Mouse (Mus musculus) layer of hippocampus, adult 2 months (tissue): Measurements from ENCODE around the gene Ssxb2. TPM values are rescaled to one million over a fixed set of nuclear protein-coding genes. Genes with fewer than 3 reads are reported as not detected.
"Not testable (repeated sequence)": the region's sequence is repeated elsewhere in the genome, so short reads cannot be mapped to it uniquely, and the experiment has no call there.

Source experiments
- DNase-seq, 2 experiments: peaks; one replicate each; pipeline ENCODE4 v3.0.0; 2022; ENCODE audit warnings: low spot score in 2 of 2
- H3K27ac ChIP-seq: fragments of 200-600 bp; 2 replicates; pipeline ENCODE4 v1.8.1; 2022
- H3K4me3 ChIP-seq: fragments of 200-600 bp; 2 replicates; pipeline ENCODE4 v1.8.1; 2022; ENCODE audit warnings: mild to moderate bottlenecking
- long read RNA-seq, 2 experiments: library from polyadenylated mRNA; stranded (forward); transcript quantifications; one replicate each; pipeline ENCODE4 v2.0.0; 2021; ENCODE audit warnings: borderline mapping rate in 2 of 2
- total RNA-seq, 2 experiments: library from RNA; stranded (reverse); gene quantifications; 2 replicates each; pipeline ENCODE4 v1.2.3; 2021

Gene Ssxb2
- not detected for total RNA-seq
- long read RNA-seq, experiment 1, result 0 reads
- long read RNA-seq, experiment 2, result 0 reads

DNA sequence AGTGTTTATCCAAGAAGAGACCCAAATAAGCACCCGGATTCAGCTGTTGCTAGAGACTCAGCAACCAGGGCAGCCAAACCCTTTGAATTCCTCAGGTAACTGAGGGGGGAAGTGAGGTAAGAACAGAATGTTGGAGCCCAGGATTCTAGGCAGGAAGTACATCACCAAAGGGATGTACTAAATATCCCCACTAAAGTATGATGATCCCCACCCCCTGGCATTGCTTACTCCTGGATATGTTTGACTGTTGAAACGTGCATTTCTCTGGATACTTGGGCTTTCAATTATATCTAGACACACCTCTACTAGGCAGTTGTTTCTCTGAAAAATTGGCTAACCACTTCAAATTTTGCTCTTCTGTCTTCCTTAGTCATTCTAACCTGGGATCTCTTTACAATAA lies at the start of gene Ssxb2:
Gene Ssxb2, minus strand, starts transcription at position 101 of the 400 bp plus-strand sequence.
- DNase-seq, H3K27ac ChIP-seq, H3K4me3 ChIP-seq: not testable (repeated sequence)

DNA sequence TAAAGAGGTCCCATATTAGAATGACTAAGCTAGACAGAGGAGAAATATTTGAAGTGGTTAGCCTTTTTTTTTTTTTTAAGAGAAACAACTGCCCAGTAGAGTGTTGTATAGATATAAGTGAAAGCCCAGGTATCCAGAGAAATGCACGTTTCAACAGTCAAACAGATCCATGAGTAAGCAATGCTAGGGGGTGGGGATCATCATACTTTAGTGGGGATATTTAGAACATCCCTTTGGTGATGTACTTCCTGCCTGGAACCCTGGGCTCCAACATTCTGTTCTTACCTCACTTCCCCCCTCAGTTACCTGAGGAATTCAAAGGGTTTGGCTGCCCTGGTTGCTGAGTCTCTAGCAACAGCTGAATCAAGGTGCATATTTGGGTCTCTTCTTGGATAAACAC lies 48.5 kb downstream of the Ssxb2 start, which contains the start of gene Ssxb1:
Gene Ssxb1, plus strand, starts transcription at position 301 of the 400 bp plus-strand sequence.
- DNase-seq, H3K4me3 ChIP-seq, H3K27ac ChIP-seq: not testable (repeated sequence)

Other genes starting within 250 kb of the Ssxb2 start
- 10 to 100 TPM; 24.2 to 27.0 TPM for gene Ftsj1, start 209.3 kb downstream of the Ssxb2 start, total RNA-seq
- 1 to 10 TPM; 5.0 to 7.6 TPM for gene Slc38a5, start 190.6 kb downstream of the Ssxb2 start, total RNA-seq
- not detected for gene Ssxb10, start 134.3 kb downstream of the Ssxb2 start, total RNA-seq
- gene Ssxb9, start 94.7 kb downstream of the Ssxb2 start, total RNA-seq, result not detected
- gene Ssxb1, start 48.4 kb downstream of the Ssxb2 start, total RNA-seq, result not detected
- gene Gm14459, start 63.2 kb upstream of the Ssxb2 start, total RNA-seq, result not detected
- gene Ssxb6, start 86.5 kb upstream of the Ssxb2 start, total RNA-seq, result not detected
- not detected for gene Ssxb3, start 130.1 kb upstream of the Ssxb2 start, total RNA-seq
- gene Ssxb8, start 229.1 kb upstream of the Ssxb2 start, total RNA-seq, result not detected